Mouse (Mus musculus) ovary, adult 18-20 months (tissue): ENCODE results near the gene Coa6.

Source experiments
- DNase-seq: peaks from one replicate; pipeline ENCODE4 v3.0.0; 2022; ENCODE audit warnings: low spot score, mixed read lengths

Gene Coa6

DNA sequence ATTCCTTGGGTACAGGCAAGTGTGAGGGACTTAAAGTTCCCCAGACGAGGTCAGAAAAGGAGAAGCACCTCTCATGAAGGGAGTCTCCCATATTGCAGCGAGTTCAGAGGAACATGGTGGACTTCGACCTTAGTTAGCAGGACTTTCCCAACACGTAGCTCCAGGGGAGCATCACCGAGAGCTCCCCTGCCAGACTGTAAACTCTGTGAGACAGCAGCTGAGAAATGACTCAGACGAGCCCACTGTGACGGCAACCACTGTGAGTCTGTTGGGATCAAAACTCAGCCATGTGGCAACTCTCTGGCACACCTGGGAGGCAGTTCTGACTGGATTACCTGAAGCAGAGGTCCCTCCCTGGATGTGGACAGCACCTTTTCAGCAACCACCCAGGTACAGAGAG, 41.8 kb downstream of the Coa6 start:
- no peak for DNase-seq

DNA sequence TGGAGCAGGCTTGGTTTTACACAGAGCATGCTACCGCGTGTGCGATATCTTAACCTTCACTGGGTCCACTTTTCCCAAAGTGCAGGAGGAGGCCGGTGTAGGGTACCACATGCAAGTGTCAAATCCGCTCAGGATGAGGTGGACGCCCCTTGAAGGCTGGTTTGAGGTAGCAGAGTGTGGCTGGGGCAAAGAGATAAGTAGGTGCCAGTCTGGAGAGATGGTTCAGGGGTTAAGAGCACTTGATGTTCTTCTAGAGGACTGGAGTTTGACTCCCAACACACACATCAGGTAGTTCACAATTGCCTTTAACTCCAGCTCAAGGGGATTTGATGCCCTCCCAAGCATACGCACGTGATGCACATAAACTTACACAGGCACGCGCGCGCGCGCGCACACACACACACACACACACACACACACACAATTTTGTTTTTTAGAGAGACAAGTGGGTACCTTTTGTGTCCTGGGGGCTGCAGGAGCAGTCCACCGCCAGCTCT, 51.5 kb downstream of the Coa6 start:
- no peak for DNase-seq

DNA sequence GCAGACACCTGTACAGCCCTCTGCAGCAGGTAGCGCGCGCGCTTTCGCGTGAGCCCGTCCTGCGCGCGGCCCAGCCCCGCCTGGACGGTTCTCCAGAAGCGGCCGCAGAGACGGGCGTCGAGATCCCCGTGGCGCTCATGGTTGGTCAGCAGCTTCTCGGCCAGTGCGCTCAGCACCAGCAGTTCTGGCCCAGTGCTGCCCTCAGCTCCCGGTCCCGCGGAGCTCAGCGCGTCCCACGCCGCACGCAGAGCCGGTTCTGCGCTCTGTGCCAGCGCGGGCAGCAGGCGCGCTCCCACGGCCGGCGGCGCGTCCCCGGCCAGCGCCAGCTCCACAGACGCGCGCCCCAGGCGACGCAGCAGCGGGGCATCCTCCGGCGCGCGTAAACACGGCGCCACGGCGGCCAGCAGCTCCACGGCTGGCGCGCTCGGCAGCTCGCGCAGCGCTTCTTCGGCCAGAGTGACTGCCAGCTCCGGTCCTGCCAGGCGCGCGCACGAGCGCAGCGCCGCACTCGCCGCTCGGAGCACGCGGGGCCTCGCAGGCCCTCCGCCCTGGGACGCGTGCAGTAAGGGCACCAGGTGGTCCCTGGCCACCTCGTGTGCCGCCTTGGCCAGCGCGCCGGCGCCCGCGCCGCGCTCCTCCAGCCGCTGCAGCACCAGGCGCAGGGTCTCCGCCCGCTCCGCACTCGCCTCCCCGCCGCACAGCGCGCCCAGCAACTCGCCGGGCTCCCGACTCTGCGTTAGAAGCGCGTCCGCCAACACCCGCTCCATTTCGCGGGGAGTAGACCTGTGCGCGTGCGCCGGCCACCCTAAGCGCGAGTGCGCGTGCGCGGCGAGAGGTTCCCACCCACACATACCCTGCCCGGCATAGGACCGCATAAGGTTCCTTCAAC, 52.2 kb downstream of the Coa6 start, which contains the start of gene Tarbp1:
Gene Tarbp1 (minus strand): TSS at position 767 of the 889 bp plus-strand sequence.
- peak; percentile 83 for DNase-seq
